Mouse (Mus musculus) hindbrain, embryonic 13.5 days (tissue): Measurements from ENCODE around the gene Robo2. TPM values are rescaled to one million over a fixed set of nuclear protein-coding genes. Genes with fewer than 3 reads are reported as not detected.

Source experiments
- ATAC-seq: fragments of 200-750 bp; cut with Nextera tagmentation; 2 replicates; pipeline ENCODE4 v1.8.0; 2017; ENCODE audit warnings: moderate TSS enrichment; ENCODE audit not compliant: low FRiP score
- H3K27ac ChIP-seq: fragments of 300-500 bp; sonication (generic); 2 replicates; pipeline ENCODE4 v1.5.1; 2015; ENCODE audit warnings: inconsistent platforms, mild to moderate bottlenecking, moderate library complexity
- H3K27me3 ChIP-seq: fragments of 300-500 bp; sonication (generic); 2 replicates; pipeline ENCODE4 v1.6.1; 2015; ENCODE audit warnings: mild to moderate bottlenecking, inconsistent platforms
- H3K36me3 ChIP-seq: fragments of 300-500 bp; sonication (generic); 2 replicates; pipeline ENCODE4 v1.6.1; 2015; ENCODE audit warnings: mild to moderate bottlenecking, inconsistent platforms
- H3K4me1 ChIP-seq: fragments of 300-500 bp; sonication (generic); replicated peaks from 2 replicates; pipeline ENCODE4 v1.6.1; 2015; ENCODE audit warnings: inconsistent platforms
- H3K4me2 ChIP-seq: fragments of 300-500 bp; sonication (generic); 2 replicates; pipeline ENCODE4 v1.6.1; 2015; ENCODE audit warnings: inconsistent platforms, mild to moderate bottlenecking, moderate library complexity
- H3K4me3 ChIP-seq: fragments of 300-500 bp; sonication (generic); 2 replicates; pipeline ENCODE4 v1.5.1; 2015; ENCODE audit warnings: mild to moderate bottlenecking, inconsistent platforms
- H3K9ac ChIP-seq: fragments of 300-500 bp; sonication (generic); 2 replicates; pipeline ENCODE4 v1.6.1; 2015; ENCODE audit warnings: mild to moderate bottlenecking, inconsistent platforms
- H3K9me3 ChIP-seq: fragments of 300-500 bp; sonication (generic); 2 replicates; pipeline ENCODE4 v1.6.1; 2016; ENCODE audit warnings: inconsistent platforms
- WGBS: fragments of 180-500 bp; shearing (Covaris S2); methylation state at CpG from one replicate; pipeline ENCODE4 v1.1.7; 2015; 5-methylcytosine and 5-hydroxymethylcytosine counted together
- polyA plus RNA-seq: library from polyadenylated mRNA; unstranded; fragments of >200 nt; fragmentation: Nextera tagmentation; extraction: Ambion mirVana; gene quantifications from 2 replicates; pipeline ENCODE4 v1.2.1, GENCODE M21; 2015

Gene Robo2
- polyA plus RNA-seq, 1 experiment from 2014 or later, result 101 TPM

DNA sequence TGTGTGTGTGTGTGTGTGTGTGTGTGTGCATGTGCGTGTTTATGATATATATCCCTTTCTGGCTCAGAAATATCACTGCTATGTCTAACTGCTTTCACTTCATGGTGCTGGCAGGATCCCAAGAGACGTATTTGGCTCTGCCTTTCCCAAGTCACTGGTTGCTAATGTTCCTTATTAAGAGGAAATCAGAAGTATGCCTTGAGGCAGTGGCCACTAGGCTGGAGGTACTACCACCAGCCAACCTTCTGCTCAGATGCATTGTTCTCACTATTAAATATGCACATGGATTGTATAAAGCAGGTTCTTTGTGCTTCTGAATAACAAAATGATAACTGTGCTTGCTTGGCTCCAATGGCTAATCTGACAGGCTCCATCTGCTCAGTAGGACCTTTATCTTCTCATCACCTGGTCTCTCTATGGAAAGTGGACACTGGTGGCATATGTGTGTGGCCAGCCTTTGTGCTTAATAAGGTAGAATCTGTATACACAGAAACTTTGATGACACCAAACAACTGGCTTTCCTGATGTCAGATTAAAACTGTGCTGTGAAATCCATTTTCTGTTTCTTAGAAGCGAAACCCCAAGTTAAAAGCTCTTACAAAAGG is 229.0 kb downstream of the Robo2 start:
- peak; percentile 54; the same call in 1 of the 2 replicates for ATAC-seq
- H3K9ac ChIP-seq, result no peak overlapping the region
- 62% methylated on average over 3 of the region's 3 CpGs for WGBS

DNA sequence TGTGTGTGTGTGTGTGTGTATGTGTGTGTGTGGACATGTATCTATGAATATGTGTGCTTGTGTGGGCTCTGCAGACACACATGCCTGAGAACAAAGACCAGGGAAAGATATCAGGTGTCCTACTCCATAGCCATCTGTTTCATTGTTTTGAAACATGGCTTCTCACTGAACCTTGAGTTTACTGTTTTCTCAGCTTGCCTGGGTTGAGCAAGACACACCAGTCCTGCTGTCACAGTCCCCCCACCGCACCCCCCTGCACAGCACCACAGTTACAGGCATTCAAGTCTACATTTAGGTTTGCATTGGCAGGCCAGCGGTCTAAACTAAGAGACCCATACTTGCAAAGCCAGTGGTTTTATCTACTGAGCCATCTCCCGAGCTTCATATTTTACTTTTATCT is 239.0 kb downstream of the Robo2 start:
- no peak overlapping the region for H3K9ac ChIP-seq
- H3K4me1 ChIP-seq, result no peaks in the 10 kb centered on the region
- WGBS, result 88% methylated on average over 3 of the region's 3 CpGs
- H3K9me3 ChIP-seq, result no peaks in the 10 kb centered on the region
- no peaks in the 10 kb centered on the region for H3K36me3 ChIP-seq
- no peaks in the 10 kb centered on the region for H3K27me3 ChIP-seq
- no peak overlapping the region for H3K4me3 ChIP-seq
- H3K4me2 ChIP-seq, result no peak overlapping the region
- no peak overlapping the region for H3K27ac ChIP-seq
- no peak for ATAC-seq

More for the DNA sequence above, 229.0 kb downstream of the Robo2 start:
- Histone ChIP-seq H3K27me3 (no peaks in the 10 kb centered on the region), H3K9me3 (no peaks in the 10 kb centered on the region), H3K4me3 (no peak overlapping the region), H3K4me2 (no peak overlapping the region), H3K36me3 (no peaks in the 10 kb centered on the region), H3K4me1 (peaks cover 8% of the 10 kb centered on the region; the same call in 1 of the 2 replicates), H3K27ac (peak overlapping the region; percentile 30; the same call in 1 of the 2 replicates)

DNA sequence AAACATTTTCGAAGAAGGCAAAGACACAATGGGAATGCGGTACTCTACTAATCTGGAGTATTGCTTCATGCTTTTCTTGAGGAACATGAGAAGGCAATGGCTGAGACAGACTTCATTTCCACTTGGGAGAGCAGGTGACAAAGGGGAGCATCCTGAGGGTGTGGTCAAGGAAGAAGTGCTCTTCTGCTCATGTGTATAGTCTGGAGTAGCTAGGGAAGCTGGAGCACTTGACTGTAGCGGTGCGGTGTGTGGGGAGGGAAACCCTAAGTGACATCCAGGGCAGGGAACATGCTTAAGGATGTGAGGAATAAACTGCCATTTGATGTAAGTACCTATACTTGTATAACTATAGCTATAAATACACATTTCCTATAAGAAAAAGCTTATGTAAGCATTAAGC is 242.0 kb downstream of the Robo2 start:
- H3K36me3 ChIP-seq, result no peaks in the 10 kb centered on the region
- H3K4me3 ChIP-seq, result no peak overlapping the region
- no peak overlapping the region for H3K9ac ChIP-seq
- no peak overlapping the region for H3K4me2 ChIP-seq
- H3K27ac ChIP-seq, result no peak overlapping the region
- WGBS, result 98% methylated on average over 4 of the region's 4 CpGs
- no peak for ATAC-seq
- 0 out of 2 replicates have a peak, but pooled peaks cover 3% of the 10 kb centered on the region for H3K4me1 ChIP-seq
- no peaks in the 10 kb centered on the region for H3K9me3 ChIP-seq
- no peaks in the 10 kb centered on the region for H3K27me3 ChIP-seq

DNA sequence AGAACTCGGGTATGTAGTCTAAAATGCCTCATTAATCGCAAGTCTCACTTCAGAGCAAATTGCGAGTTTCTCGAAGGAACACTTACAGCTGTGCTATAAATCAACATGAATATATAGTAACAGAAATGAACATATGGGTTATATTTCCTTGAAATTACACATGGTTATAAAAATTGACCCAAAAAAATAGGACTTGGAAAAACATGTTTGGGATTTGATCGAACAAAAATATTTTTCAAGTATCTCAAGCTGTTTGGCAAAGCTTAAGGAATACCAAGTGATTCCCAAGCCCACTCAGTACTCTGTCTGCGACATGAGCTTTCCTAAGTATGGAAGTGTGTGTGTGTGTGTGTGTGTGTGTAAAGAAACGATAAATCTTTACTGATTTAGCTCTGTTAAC is 242.5 kb downstream of the Robo2 start:
- Histone ChIP-seq H3K4me3 (no peak overlapping the region), H3K27me3 (no peaks in the 10 kb centered on the region), H3K9ac (no peak overlapping the region), H3K27ac (no peak overlapping the region), H3K4me1 (0 out of 2 replicates have a peak, but pooled peaks cover 3% of the 10 kb centered on the region), H3K9me3 (no peaks in the 10 kb centered on the region), H3K4me2 (no peak overlapping the region), H3K36me3 (no peaks in the 10 kb centered on the region)
- 83% methylated on average over 7 of the region's 7 CpGs for WGBS
- no peak for ATAC-seq

DNA sequence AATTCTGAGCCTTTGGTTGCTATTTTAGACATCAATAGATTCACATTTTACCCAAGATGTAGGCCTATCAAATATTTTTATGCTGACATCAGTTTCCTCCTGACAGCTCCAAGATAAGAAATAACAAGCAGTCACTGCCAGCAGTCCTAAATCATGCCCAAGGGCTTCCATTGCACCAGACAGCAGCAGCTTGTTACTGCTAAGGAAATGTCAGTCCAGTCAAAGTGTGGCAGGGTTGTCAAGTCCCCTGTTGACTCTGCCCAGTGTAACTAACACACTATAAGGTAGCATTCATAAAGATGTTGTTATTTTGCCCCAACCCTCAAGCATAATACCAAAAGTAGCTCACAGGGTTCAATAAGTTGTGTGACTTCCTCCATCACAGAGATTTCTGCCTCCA is 243.8 kb downstream of the Robo2 start:
- no peaks in the 10 kb centered on the region for H3K9me3 ChIP-seq
- ATAC-seq, result no peak
- H3K27me3 ChIP-seq, result no peaks in the 10 kb centered on the region
- H3K4me1 ChIP-seq, result 0 out of 2 replicates have a peak, but pooled peaks cover 3% of the 10 kb centered on the region
- H3K27ac ChIP-seq, result no peak overlapping the region
- no peaks in the 10 kb centered on the region for H3K36me3 ChIP-seq
- H3K9ac ChIP-seq, result no peak overlapping the region
- no peak overlapping the region for H3K4me3 ChIP-seq
- no peak overlapping the region for H3K4me2 ChIP-seq

DNA sequence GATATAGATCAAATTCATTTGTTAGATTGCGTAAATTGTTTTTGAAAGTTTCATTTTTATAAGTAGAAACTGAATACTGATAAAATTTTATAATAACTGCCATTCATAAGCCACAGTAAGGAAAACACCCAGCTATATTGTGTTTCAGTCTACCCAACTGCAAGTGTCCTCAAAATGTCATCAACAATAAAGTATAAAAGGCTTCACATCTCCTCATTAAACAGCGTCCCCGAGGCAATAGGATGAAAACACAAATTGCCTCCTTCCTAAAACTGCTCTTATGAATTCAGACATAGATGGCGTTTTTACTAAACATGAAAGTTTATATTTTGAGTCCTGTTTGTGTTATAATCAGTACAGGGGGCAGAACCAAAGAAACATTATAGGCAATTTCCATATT is 249.6 kb downstream of the Robo2 start:
- Histone ChIP-seq H3K4me2 (no peak overlapping the region), H3K4me1 (0 out of 2 replicates have a peak, but pooled peaks cover 3% of the 10 kb centered on the region), H3K36me3 (no peaks in the 10 kb centered on the region), H3K9ac (no peak overlapping the region), H3K27ac (no peak overlapping the region), H3K27me3 (no peaks in the 10 kb centered on the region), H3K9me3 (no peaks in the 10 kb centered on the region), H3K4me3 (no peak overlapping the region)
- 87% methylated on average over 4 of the region's 4 CpGs for WGBS
- no peak for ATAC-seq

DNA sequence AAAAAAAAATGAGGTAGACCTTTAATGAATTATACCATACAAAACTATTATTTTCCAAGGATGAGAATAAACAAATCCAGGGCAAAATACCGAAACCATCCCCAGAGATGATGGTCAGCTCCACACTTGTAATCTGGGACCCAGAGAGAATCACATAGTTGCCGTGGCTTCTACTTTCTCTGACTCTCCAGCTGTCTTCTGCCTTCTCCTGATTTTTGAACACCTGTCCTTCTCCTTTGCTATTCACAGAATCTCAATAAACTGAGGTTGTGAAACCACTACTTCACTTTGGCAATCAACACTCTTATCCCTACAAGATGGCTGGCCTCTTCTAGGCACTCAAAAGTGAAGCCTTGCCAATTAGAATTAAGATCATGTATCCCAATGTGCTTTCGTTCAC is 252.4 kb downstream of the Robo2 start:
- WGBS, result 90% methylated on average over 3 of the region's 3 CpGs
- H3K4me1 ChIP-seq, result no peaks in the 10 kb centered on the region
- no peak overlapping the region for H3K4me3 ChIP-seq
- H3K9ac ChIP-seq, result no peak overlapping the region
- no peak overlapping the region for H3K27ac ChIP-seq
- no peaks in the 10 kb centered on the region for H3K9me3 ChIP-seq
- no peaks in the 10 kb centered on the region for H3K36me3 ChIP-seq
- no peaks in the 10 kb centered on the region for H3K27me3 ChIP-seq
- no peak for ATAC-seq
- H3K4me2 ChIP-seq, result no peak overlapping the region

DNA sequence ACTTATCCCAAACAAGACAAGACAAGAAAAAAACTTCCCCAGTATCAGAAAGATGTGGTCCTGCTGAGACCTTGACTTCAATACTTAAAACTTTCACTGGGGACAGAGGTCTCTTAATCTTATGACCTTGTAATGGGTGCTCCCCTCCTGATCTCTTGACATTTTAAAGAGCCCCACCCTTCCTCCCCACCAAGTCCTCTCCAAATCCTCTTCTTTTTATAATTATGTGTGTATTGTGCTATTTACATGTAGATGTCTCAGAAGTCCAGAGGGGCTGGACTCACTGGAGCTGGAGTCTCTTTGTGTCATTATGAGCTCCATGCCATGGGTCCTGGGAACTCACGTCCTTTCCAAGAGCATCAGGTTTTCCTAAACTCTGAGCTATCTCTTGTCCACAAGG is 275.4 kb downstream of the Robo2 start:
- H3K27ac ChIP-seq, result no peak overlapping the region
- no peak overlapping the region for H3K4me2 ChIP-seq
- no peak overlapping the region for H3K9ac ChIP-seq
- no peak overlapping the region for H3K4me3 ChIP-seq
- no peaks in the 10 kb centered on the region for H3K9me3 ChIP-seq
- no peaks in the 10 kb centered on the region for H3K36me3 ChIP-seq
- H3K4me1 ChIP-seq, result peaks cover 9% of the 10 kb centered on the region
- WGBS, result 88% methylated on average over 1 of the region's 1 CpGs
- ATAC-seq, result no peak
- no peaks in the 10 kb centered on the region for H3K27me3 ChIP-seq

DNA sequence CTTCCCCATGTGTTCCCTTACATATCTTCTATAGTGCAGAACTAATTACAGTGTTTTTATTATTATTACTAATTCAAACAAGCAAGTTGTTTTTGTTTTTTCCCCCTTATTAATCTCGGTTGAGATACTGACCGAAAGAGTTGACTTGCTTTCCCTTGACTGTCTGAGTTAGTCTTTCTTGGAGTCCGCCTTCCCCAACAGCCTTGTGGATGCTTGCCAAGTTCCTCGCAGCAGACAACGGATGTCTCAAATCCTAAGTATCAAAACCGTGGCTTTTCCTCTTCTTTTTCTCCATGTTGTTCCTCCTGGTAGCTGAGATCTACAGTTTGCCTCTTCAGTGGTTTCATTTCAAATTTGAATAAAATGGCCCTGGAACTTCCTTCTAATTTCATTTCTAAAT is 278.8 kb downstream of the Robo2 start:
- no peak overlapping the region for H3K9ac ChIP-seq
- no peak overlapping the region for H3K4me3 ChIP-seq
- no peak for ATAC-seq
- no peaks in the 10 kb centered on the region for H3K9me3 ChIP-seq
- no peaks in the 10 kb centered on the region for H3K27me3 ChIP-seq
- H3K4me1 ChIP-seq, result peaks cover 9% of the 10 kb centered on the region
- WGBS, result 88% methylated on average over 6 of the region's 6 CpGs
- H3K36me3 ChIP-seq, result no peaks in the 10 kb centered on the region
- H3K27ac ChIP-seq, result no peak overlapping the region
- no peak overlapping the region for H3K4me2 ChIP-seq

DNA sequence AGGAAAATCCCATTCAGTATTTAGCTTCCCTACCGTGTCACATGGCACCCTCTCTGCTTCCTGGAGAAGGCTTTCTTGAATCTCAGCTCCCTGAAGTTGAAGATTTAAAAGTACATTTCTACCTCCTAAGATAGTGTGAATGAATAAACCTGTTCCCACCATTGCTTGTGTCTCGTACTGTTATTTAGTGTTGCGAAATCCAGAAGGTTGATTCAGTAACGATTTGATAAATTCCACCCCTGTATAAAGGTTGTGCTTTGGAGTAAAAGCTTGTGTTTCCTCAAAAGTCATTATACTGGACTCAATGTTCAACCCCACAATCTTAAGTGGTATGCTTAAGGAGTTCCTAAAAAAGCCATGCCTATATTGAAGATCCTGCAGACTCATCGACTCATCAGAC is 280.3 kb downstream of the Robo2 start:
- Histone ChIP-seq H3K9me3 (no peaks in the 10 kb centered on the region), H3K27me3 (no peaks in the 10 kb centered on the region), H3K36me3 (no peaks in the 10 kb centered on the region), H3K4me3 (no peak overlapping the region), H3K27ac (no peak overlapping the region), H3K9ac (no peak overlapping the region), H3K4me2 (no peak overlapping the region), H3K4me1 (peaks cover 9% of the 10 kb centered on the region)
- ATAC-seq, result no peak
- 96% methylated on average over 5 of the region's 5 CpGs for WGBS

DNA sequence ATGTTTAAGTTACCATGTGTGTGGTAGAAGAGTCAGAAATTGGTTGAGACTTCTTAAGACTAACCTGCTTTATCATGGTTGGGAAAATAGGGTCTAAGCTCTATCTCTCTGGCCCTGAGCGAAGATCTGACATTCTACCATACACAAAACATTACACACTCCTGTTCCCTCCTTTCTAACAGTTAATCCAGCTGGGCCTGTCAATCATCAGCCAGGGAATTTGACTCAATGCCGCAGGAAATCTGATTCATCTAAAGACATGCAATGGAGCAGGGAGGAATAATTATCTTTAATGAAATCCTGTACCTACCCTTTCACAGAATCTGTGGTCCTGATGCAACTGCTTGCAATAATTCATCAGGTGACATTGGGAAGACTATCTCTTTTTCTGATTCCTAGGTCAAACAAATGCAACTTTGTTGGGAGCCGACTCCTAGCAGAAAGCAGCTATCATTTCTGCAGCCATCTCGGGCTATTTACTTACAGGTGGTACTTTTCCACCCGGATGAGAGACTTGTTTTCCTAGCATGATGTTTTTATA is 283.1 kb downstream of the Robo2 start:
- Histone ChIP-seq H3K9ac (no peak overlapping the region), H3K4me2 (no peak overlapping the region), H3K36me3 (no peaks in the 10 kb centered on the region), H3K4me1 (no peaks in the 10 kb centered on the region), H3K27ac (no peak overlapping the region), H3K9me3 (no peaks in the 10 kb centered on the region), H3K27me3 (no peaks in the 10 kb centered on the region), H3K4me3 (no peak overlapping the region)
- ATAC-seq, result no peak
- 81% methylated on average over 5 of the region's 5 CpGs for whole genome bisulfite sequencing

DNA sequence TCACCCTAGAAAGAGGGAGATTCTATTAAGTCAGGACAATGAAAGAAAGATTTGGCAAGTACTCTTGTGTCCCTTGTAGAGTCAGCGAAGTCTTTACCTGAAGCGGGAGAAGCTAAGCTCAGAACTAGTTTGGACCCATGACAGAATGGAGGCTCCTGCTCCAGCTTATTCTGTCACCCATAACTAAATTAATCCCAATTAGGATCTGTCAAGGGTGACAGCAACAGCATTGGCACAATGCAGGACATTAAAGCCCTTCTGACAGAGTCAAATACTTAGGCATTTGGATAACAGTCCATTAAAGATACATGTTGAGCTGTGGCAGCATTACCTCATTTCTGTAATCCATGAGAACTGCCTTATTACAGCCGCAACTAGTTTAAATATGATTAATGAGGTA is 298.5 kb downstream of the Robo2 start:
- no peak for ATAC-seq
- Histone ChIP-seq H3K9me3 (no peaks in the 10 kb centered on the region), H3K27me3 (no peaks in the 10 kb centered on the region), H3K27ac (no peak overlapping the region), H3K36me3 (no peaks in the 10 kb centered on the region), H3K4me2 (no peak overlapping the region), H3K9ac (no peak overlapping the region), H3K4me3 (no peak overlapping the region), H3K4me1 (no peaks in the 10 kb centered on the region)
- WGBS, result 94% methylated on average over 3 of the region's 3 CpGs

DNA sequence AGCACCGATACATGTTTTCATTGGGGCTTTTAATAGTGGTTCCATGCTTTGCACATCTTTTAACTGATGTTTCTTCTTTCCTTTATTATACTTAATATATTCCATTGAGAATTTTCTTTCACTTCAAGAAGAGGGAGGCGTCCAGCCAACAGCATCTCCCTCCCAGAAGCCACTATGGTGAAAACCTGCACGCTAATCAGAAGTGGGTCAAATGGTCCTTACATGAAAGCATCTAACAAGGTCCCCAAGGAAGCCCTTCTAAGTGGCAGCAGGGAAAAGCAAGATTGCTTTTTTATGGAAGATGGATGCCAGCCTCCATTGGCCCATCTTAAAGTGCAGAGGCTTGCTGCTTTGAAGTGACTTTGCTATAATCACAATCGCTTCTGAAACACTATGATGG is 300.5 kb downstream of the Robo2 start:
- no peak overlapping the region for H3K9ac ChIP-seq
- H3K27ac ChIP-seq, result no peak overlapping the region
- no peak overlapping the region for H3K4me3 ChIP-seq
- no peaks in the 10 kb centered on the region for H3K9me3 ChIP-seq
- no peaks in the 10 kb centered on the region for H3K4me1 ChIP-seq
- no peaks in the 10 kb centered on the region for H3K36me3 ChIP-seq
- 69% methylated on average over 4 of the region's 4 CpGs for WGBS
- H3K27me3 ChIP-seq, result no peaks in the 10 kb centered on the region
- no peak for ATAC-seq
- no peak overlapping the region for H3K4me2 ChIP-seq
